Mouse (Mus musculus): Measurements from ENCODE around the gene Sys1.

GRCm38 (mm10) chr2:164442315-164443050 lies 14.3 kb upstream of the Sys1 start:
- TF ChIP-seq CTCF (IDR thresholded peaks at IDR 0.05; ENCODE audit: borderline replicate concordance, insufficient read depth, low read depth, low read length) = no peak
- no peak for TF ChIP-seq POLR2A (IDR thresholded peaks at IDR 0.05; ENCODE audit: borderline replicate concordance, insufficient read depth, low read length)

Data from cerebellum, adult 2 months (tissue).